Mouse (Mus musculus) neural tube, embryonic 11.5 days (tissue): Measurements from ENCODE around the gene Peak1. TPM values are rescaled to one million over a fixed set of nuclear protein-coding genes. Genes with fewer than 3 reads are reported as not detected.

Experiments used
- ATAC-seq: fragments of 200-750 bp; cut with Nextera tagmentation; 2 replicates; pipeline ENCODE4 v1.8.0; 2017; ENCODE audit warnings: moderate number of reproducible peaks, mild to moderate bottlenecking, moderate TSS enrichment, moderate library complexity; ENCODE audit not compliant: insufficient read depth, low FRiP score, low TSS enrichment
- DNase-seq: peaks from one replicate; pipeline ENCODE4 v3.0.0-alpha.2; 2015; ENCODE audit warnings: low spot score
- H3K27ac ChIP-seq: fragments of 300-500 bp; sonication (generic); 2 replicates; pipeline ENCODE4 v1.5.1; 2014; ENCODE audit warnings: low read depth, mild to moderate bottlenecking, low read length
- H3K27me3 ChIP-seq: fragments of 300-500 bp; sonication (generic); 2 replicates; pipeline ENCODE4 v1.6.1; 2014; ENCODE audit warnings: mild to moderate bottlenecking, low read length, mixed read lengths; ENCODE audit not compliant: control insufficient read depth, insufficient read depth
- H3K36me3 ChIP-seq: fragments of 300-500 bp; sonication (generic); 2 replicates; pipeline ENCODE4 v1.6.1; 2014; ENCODE audit warnings: mild to moderate bottlenecking, low read length, moderate library complexity, mixed read lengths; ENCODE audit not compliant: control insufficient read depth, insufficient read depth
- H3K4me1 ChIP-seq: fragments of 300-500 bp; sonication (generic); 2 replicates; pipeline ENCODE4 v1.6.1; 2014; ENCODE audit warnings: low read length, mixed read lengths; ENCODE audit not compliant: control insufficient read depth, insufficient read depth
- H3K4me2 ChIP-seq: fragments of 300-500 bp; sonication (generic); 2 replicates; pipeline ENCODE4 v1.6.1; 2014; ENCODE audit warnings: low read depth, mild to moderate bottlenecking, moderate library complexity
- H3K4me3 ChIP-seq: fragments of 300-500 bp; sonication (generic); 2 replicates; pipeline ENCODE4 v1.5.1; 2014; ENCODE audit warnings: low read depth, low read length
- H3K9ac ChIP-seq: fragments of 300-500 bp; sonication (generic); 2 replicates; pipeline ENCODE4 v1.6.1; 2014; ENCODE audit warnings: mild to moderate bottlenecking, low read length
- H3K9me3 ChIP-seq: fragments of 300-500 bp; sonication (generic); 2 replicates; pipeline ENCODE4 v1.6.1; 2016; ENCODE audit warnings: low read length; ENCODE audit not compliant: control insufficient read depth
- WGBS: fragments of 180-500 bp; shearing (Covaris S2); extraction: QIAGEN DNeasy Blood & Tissue Kit; methylation state at CpG from one replicate; pipeline ENCODE4 v1.1.7; 2014; 5-methylcytosine and 5-hydroxymethylcytosine counted together
- polyA plus RNA-seq: library from polyadenylated mRNA; unstranded; fragments of >200 nt; fragmentation: Nextera tagmentation; extraction: Ambion mirVana; gene quantifications from 2 replicates; pipeline ENCODE4 v1.2.1, GENCODE M21; 2014

Gene Peak1
- polyA plus RNA-seq, 1 experiment from 2014 or later: 8.5 TPM

DNA sequence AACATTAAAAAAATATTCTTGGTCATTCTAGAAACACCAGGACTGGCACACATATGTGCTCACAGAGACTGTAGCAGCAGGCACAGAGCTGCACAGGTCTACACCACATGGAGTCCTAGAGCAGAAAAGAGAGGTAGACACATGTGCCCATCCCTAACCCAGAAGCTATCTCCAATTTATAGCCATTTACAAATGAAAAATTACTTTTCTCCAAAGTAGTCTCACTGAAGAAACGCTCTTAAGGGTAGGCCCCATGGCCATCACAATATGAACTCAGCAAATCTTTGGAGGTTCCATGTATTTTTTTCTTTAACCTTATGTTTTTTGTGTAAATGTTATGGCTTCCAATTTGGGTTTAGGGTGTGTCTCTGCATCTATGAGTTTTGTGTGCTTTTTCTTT, 2.4 kb upstream of the Peak1 start:
- Histone ChIP-seq H3K4me3 (no peak overlapping the region), H3K27me3 (no peaks in the 10 kb centered on the region), H3K4me2 (no peak overlapping the region), H3K9me3 (no peaks in the 10 kb centered on the region), H3K36me3 (no peaks in the 10 kb centered on the region), H3K4me1 (peaks cover 5% of the 10 kb centered on the region; the same call in 1 of the 2 replicates), H3K9ac (no peak overlapping the region), H3K27ac (no peak overlapping the region)
- WGBS: 100% methylated on average over 1 of the region's 1 CpGs
- DNase-seq (no peak), ATAC-seq (no peak)

DNA sequence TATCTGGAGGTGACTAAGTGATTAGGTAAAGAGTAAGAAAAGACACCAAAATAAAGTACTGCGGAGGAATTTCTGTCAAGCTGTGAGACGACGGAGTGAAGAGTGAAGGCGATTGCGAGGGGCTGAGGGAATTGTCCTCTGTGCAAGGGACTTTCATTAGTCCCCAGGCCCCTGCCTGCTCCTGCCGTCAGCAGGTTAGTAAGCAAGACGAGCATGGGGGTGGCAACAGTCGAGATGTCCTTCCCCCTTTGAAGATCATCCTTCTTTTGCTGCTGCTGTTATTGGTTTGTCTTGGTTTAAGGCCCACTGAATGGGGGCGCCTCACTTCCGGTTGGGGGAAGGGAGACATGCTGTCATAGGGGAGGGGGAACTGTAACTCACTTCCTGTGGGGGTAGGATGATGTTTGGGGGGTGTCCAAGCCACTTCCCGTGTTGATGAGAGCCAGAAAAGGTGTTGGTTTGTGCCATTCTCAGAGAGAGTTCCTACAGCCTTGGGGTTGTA, 922 bp upstream of the Peak1 start:
- Histone ChIP-seq H3K36me3 (no peaks in the 10 kb centered on the region), H3K4me3 (peak overlapping the region; percentile 78), H3K27me3 (no peaks in the 10 kb centered on the region), H3K4me1 (peaks cover 5% of the 10 kb centered on the region; the same call in 1 of the 2 replicates), H3K27ac (peak overlapping the region; percentile 63), H3K9me3 (no peaks in the 10 kb centered on the region), H3K4me2 (peak overlapping the region; percentile 45), H3K9ac (peak overlapping the region; percentile 64)
- DNase-seq (peak; percentile 83), ATAC-seq (peak; percentile 46)
- WGBS: 0% methylated on average over 11 of the region's 11 CpGs

DNA sequence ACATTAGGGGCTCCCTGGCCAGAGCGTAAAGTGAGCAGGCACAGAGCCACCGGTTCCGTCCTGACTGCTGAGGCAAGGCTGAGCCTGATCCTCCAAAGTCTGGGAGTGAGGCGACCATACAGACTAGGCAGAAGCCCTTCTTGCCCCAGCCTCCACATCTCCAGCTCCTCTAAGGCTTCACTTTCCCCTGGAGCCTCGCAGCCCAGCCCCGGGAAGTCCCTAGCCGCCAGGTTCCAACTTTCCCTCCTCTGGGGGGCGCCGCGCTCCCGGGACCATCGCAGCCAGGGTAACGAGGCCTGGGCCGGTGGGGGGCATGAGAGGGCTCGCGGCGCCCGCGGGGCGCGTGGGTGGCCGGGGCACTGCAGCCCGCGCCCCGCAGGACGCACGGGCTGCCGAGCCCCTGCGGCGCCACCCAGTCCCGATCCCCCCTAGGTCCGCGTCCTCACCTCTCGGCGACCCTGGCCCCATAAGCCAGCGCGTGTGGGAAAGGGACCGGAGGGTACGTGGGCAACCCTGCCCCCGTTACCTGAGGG, 386 bp downstream of the Peak1 start:
- Histone ChIP-seq H3K4me3 (peak overlapping the region; percentile 78), H3K36me3 (no peaks in the 10 kb centered on the region), H3K4me2 (peak overlapping the region; percentile 70), H3K4me1 (peaks cover 5% of the 10 kb centered on the region; the same call in 1 of the 2 replicates), H3K27ac (peak overlapping the region; percentile 82), H3K9ac (peak overlapping the region; percentile 80), H3K9me3 (no peaks in the 10 kb centered on the region), H3K27me3 (no peaks in the 10 kb centered on the region)
- under 1% methylated on average over 40 of the region's 40 CpGs for WGBS
- DNase-seq (peak; percentile 82), ATAC-seq (peak; percentile 58)

DNA sequence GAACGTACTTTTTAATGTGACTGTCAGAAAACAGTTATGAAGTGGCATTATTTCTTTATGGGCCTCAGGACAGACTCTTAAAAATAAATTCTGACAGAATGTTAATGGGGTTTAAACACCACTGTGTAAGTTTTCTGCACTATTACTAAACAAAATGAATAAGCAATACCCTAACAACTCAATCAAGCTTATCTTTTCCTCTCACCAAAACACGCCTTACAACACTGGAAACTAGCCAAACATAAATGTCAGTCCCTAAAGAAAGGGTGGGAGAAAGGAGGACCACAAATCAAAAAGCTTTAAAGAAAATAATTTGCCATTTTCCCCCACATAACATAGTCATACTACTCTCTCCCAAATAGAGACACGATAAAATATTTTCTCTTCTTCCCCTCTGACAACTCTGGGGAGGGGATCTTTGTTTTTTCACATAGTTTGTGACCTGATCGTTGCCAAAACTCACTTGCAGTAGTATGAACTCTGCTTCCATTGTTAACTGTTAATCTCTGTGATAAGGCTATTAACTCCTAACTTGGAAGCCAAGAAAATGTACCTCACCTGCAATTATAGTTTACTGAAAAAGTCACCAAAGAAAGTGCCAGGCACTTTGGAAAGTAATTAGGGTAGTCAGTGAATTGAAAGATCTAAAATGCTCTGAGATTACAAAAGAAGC, 1.8 kb downstream of the Peak1 start:
- Histone ChIP-seq H3K27me3 (no peaks in the 10 kb centered on the region), H3K36me3 (no peaks in the 10 kb centered on the region), H3K9ac (no peak overlapping the region), H3K4me2 (no peak overlapping the region), H3K4me3 (no peak overlapping the region), H3K4me1 (peaks cover 5% of the 10 kb centered on the region; the same call in 1 of the 2 replicates), H3K27ac (no peak overlapping the region), H3K9me3 (no peaks in the 10 kb centered on the region)
- DNase-seq (no peak), ATAC-seq (no peak)
- 70% methylated on average over 4 of the region's 4 CpGs for WGBS

DNA sequence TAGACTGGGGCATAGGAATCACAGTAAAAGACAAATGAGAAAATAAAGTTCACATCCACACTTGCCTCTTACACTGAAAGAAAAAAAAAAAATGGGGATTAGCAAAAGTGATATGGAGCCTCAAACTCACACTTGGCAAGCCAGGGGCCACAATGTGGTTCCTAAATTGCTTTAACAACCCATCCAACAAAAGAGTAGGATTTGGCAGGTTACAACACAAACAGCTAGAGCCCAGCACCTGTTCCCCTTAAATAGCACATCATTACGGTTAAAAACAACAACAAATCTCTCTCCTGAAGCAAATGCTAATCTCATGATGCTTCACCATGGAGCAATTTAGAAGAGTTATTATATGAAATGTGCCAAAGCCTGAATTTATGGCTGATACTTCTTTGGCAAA, 2.5 kb downstream of the Peak1 start:
- no peak overlapping the region for H3K9ac ChIP-seq
- ATAC-seq: no peak
- WGBS: 45% methylated on average over 1 of the region's 1 CpGs

DNA sequence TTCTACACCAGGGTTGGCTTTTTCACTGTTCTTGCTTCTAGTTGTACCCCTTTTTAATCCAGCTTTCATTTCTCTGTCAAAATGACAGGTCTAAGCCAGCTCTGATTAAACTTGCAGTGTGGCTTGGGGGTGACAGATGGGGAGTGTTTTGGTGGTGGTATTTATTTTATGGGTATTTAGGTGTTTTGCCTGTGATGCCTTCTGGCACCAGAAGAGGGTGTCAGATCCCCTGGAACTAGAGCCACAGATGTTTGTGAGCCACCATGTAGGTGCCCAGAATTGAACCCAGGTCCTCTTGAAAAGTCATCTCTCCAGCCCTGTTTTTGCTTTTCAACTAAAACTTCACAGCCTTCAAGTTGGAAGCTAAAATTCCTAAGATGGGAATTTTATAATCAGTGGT, 3.5 kb downstream of the Peak1 start:
- no peaks in the 10 kb centered on the region for H3K36me3 ChIP-seq
- ATAC-seq (no peak), DNase-seq (no peak)
- H3K4me3 ChIP-seq: no peak overlapping the region
- H3K4me2 ChIP-seq: no peak overlapping the region
- no peaks in the 10 kb centered on the region for H3K9me3 ChIP-seq
- H3K27ac ChIP-seq: no peak overlapping the region
- H3K4me1 ChIP-seq: peaks cover 5% of the 10 kb centered on the region; the same call in 1 of the 2 replicates
- no peak overlapping the region for H3K9ac ChIP-seq
- no peaks in the 10 kb centered on the region for H3K27me3 ChIP-seq

More for the DNA sequence above, 2.5 kb downstream of the Peak1 start:
- no peaks in the 10 kb centered on the region for H3K27me3 ChIP-seq
- no peak for DNase-seq
- peaks cover 5% of the 10 kb centered on the region; the same call in 1 of the 2 replicates for H3K4me1 ChIP-seq
- no peaks in the 10 kb centered on the region for H3K36me3 ChIP-seq
- no peak overlapping the region for H3K4me3 ChIP-seq
- H3K9me3 ChIP-seq: no peaks in the 10 kb centered on the region
- H3K27ac ChIP-seq: no peak overlapping the region
- H3K4me2 ChIP-seq: no peak overlapping the region

DNA sequence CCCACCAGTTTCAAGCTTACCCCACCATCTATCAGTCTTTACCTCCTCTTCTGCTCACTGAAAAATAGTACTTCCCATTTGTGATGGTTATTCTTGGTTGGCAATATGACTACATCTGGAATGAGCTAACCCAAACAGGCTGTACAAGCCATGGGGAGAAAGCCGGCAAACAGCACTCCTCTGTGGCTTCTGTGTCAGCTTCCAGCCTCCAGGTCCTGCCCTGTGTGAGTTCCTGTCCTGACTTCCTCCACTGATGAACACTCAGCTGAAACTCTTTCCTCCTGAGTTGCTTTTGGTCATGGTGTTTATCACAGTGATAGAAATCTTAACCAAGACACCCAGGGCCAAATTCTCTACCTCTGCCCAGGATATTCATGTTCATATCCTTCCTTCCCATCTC, 5.2 kb downstream of the Peak1 start:
- no peak for ATAC-seq
- no peaks in the 10 kb centered on the region for H3K27me3 ChIP-seq
- no peaks in the 10 kb centered on the region for H3K36me3 ChIP-seq
- no peak overlapping the region for H3K27ac ChIP-seq
- H3K9me3 ChIP-seq: no peaks in the 10 kb centered on the region
- no peak for DNase-seq
- H3K4me2 ChIP-seq: no peak overlapping the region
- peaks cover 5% of the 10 kb centered on the region; the same call in 1 of the 2 replicates for H3K4me1 ChIP-seq
- WGBS: 79% methylated on average over 1 of the region's 1 CpGs
- no peak overlapping the region for H3K4me3 ChIP-seq
- no peak overlapping the region for H3K9ac ChIP-seq

DNA sequence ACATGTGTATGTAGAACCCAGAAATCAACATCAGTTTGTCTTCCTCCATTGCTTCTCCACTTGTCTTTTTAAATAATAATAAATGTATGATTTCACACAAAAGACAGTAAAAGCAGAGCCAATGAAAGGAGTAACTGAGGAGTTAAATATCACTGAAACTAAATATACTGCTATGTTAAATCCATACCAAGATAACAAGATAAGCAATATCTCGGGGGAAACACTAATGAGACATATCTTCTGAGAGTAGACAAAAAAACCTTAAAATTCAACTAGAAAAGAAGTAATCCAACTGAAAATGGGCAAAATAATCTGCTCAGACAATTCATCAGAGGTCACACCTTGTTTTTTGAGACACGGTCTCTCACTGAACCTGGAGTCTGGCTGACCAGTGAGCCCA, 7.9 kb downstream of the Peak1 start:
- Histone ChIP-seq H3K27ac (no peak overlapping the region), H3K9ac (no peak overlapping the region), H3K27me3 (no peaks in the 10 kb centered on the region), H3K36me3 (no peaks in the 10 kb centered on the region), H3K9me3 (no peaks in the 10 kb centered on the region), H3K4me2 (no peak overlapping the region), H3K4me1 (no peaks in the 10 kb centered on the region), H3K4me3 (no peak overlapping the region)
- no peak for ATAC-seq
- DNase-seq: no peak
- 90% methylated on average over 2 of the region's 2 CpGs for WGBS

DNA sequence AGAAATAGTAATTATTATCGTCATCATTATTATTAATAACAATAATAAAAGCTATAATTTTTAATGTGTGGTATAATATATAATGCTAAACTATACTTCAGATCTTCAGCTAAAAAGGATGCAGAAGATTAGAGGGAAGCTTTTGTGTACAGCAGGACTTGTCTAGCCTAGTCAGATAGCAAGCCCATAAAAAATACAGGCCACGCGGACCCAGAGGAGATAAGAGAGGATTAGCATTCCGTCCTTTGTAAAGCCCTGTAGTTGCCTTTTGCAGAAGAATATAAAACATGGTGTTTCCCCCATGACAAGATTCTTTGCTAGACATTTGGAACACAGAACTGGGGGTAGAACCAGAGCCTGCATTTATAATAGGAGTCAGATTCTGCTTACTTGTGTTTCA, 13.2 kb downstream of the Peak1 start:
- no peaks in the 10 kb centered on the region for H3K36me3 ChIP-seq
- H3K9me3 ChIP-seq: no peaks in the 10 kb centered on the region
- no peak overlapping the region for H3K4me3 ChIP-seq
- no peak overlapping the region for H3K9ac ChIP-seq
- H3K27ac ChIP-seq: no peak overlapping the region
- no peaks in the 10 kb centered on the region for H3K27me3 ChIP-seq
- no peak overlapping the region for H3K4me2 ChIP-seq
- DNase-seq: no peak
- WGBS: 80% methylated on average over 4 of the region's 4 CpGs
- ATAC-seq: no peak
- H3K4me1 ChIP-seq: no peaks in the 10 kb centered on the region
